Mouse (Mus musculus) CH12.LX (cell line): Measurements from ENCODE around the gene Kif12. TPM values are rescaled to one million over a fixed set of nuclear protein-coding genes. Genes with fewer than 3 reads are reported as not detected.
A peak's percentile ranks its signal among the peaks of the same experiment; 100 is the strongest.

Source experiments
- DNase-seq: peaks from one replicate; pipeline ENCODE4 v3.0.0-alpha.2; 2013; ENCODE audit errors: extremely low read depth
- H3K27ac ChIP-seq: 2 replicates; pipeline ENCODE4 v1.5.1; 2012; ENCODE audit warnings: low read depth, mild to moderate bottlenecking, control low read depth, moderate library complexity; ENCODE audit not compliant: insufficient read depth
- H3K27me3 ChIP-seq: replicated peaks from 2 replicates; pipeline ENCODE3; 2012; ENCODE audit warnings: inconsistent platforms
- H3K36me3 ChIP-seq, 2 experiments: replicated peaks in 1 of 2; 2 replicates each; pipeline versions ENCODE3 to v1.6.1; 2012; ENCODE audit warnings: inconsistent platforms in 1 of 2, low read length in 1 of 2, mild to moderate bottlenecking in 1 of 2, mixed read lengths in 1 of 2, moderate library complexity in 1 of 2; ENCODE audit not compliant: control insufficient read depth in 1 of 2, insufficient read depth in 1 of 2
- H3K4me1 ChIP-seq, 2 experiments: 2 replicates each; pipeline ENCODE4 v1.6.1; 2012; ENCODE audit warnings: inconsistent platforms in 1 of 2, moderate library complexity in 1 of 2; ENCODE audit not compliant: insufficient read depth in 2 of 2, control insufficient read depth in 1 of 2
- H3K4me2 ChIP-seq: 2 replicates; pipeline ENCODE4 v1.6.1; 2012; ENCODE audit warnings: low read depth, mild to moderate bottlenecking, control low read depth; ENCODE audit not compliant: poor library complexity, insufficient read depth, severe bottlenecking
- H3K4me3 ChIP-seq, 3 experiments: fragments of 150-350 bp in 1 of 3; sonication (generic) in 1 of 3; replicated peaks in 1 of 3; 2 replicates each; pipeline versions ENCODE3 to v1.5.1; 2011 to 2012; ENCODE audit warnings: low read depth in 2 of 3, low read length in 2 of 3, mild to moderate bottlenecking in 2 of 3, moderate library complexity in 2 of 3, control low read depth in 1 of 3, improper control_type of control experiment in 1 of 3, inconsistent platforms in 1 of 3, mixed read lengths in 1 of 3; ENCODE audit not compliant: poor library complexity in 1 of 3
- H3K79me2 ChIP-seq: replicated peaks from 2 replicates; pipeline ENCODE4 v1.6.1; 2012; ENCODE audit warnings: mild to moderate bottlenecking, moderate library complexity; ENCODE audit not compliant: control insufficient read depth, poor library complexity, insufficient read depth, severe bottlenecking; ENCODE audit errors: extremely low read depth
- H3K9ac ChIP-seq: 2 replicates; pipeline ENCODE4 v1.6.1; 2012; ENCODE audit warnings: low read depth, mild to moderate bottlenecking, control low read depth, moderate library complexity; ENCODE audit not compliant: insufficient read depth
- H3K9me3 ChIP-seq: replicated peaks from 2 replicates; pipeline ENCODE3; 2012; ENCODE audit warnings: low read length, inconsistent platforms, mixed read lengths
- CHD1 ChIP-seq: IDR thresholded peaks from 2 replicates; pipeline ENCODE4 v1.6.1; 2012; ENCODE audit warnings: low read depth, low read length, improper control_type of control experiment, inconsistent platforms
- CTCF ChIP-seq, 2 experiments: IDR thresholded peaks in 1 of 2; conservative IDR thresholded peaks in 1 of 2; 2 replicates each; pipeline ENCODE4 v1.5.1; 2011 to 2012; ENCODE audit warnings: low read depth in 2 of 2, low read length in 2 of 2, improper control_type of control experiment in 1 of 2, inconsistent platforms in 1 of 2, mild to moderate bottlenecking in 1 of 2, moderate library complexity in 1 of 2
- HCFC1 ChIP-seq: IDR thresholded peaks from 2 replicates; pipeline ENCODE4 v1.6.1; 2012; ENCODE audit warnings: low read depth, mild to moderate bottlenecking, inconsistent platforms, low read length, improper control_type of control experiment
- JUN ChIP-seq: IDR thresholded peaks from 2 replicates; pipeline ENCODE4 v1.6.1; 2011; ENCODE audit warnings: low read depth, mild to moderate bottlenecking, low read length, improper control_type of control experiment, moderate library complexity; ENCODE audit not compliant: insufficient read depth
- JUND ChIP-seq: conservative IDR thresholded peaks from 2 replicates; pipeline ENCODE4 v1.6.1; 2011; ENCODE audit warnings: low read depth, low read length, improper control_type of control experiment
- MAFK ChIP-seq: IDR thresholded peaks from 2 replicates; pipeline ENCODE4 v1.6.1; 2011; ENCODE audit warnings: low read length, improper control_type of control experiment; ENCODE audit not compliant: insufficient replicate concordance
- MAZ ChIP-seq: IDR thresholded peaks from 2 replicates; pipeline ENCODE4 v1.6.1; 2012; ENCODE audit warnings: low read depth, mild to moderate bottlenecking, inconsistent platforms, low read length, improper control_type of control experiment, moderate library complexity
- MEF2A ChIP-seq: IDR thresholded peaks from 2 replicates; pipeline ENCODE4 v1.6.1; 2014; ENCODE audit warnings: low read depth, mild to moderate bottlenecking, inconsistent platforms, low read length, improper control_type of control experiment, borderline replicate concordance
- PAX5 ChIP-seq: IDR thresholded peaks from 2 replicates; pipeline ENCODE4 v1.6.1; 2012; ENCODE audit warnings: low read length, inconsistent platforms, mixed read lengths
- RAD21 ChIP-seq: IDR thresholded peaks from 2 replicates; pipeline ENCODE4 v1.6.1; 2011; ENCODE audit warnings: low read depth, mild to moderate bottlenecking, low read length, improper control_type of control experiment, moderate library complexity
- SMC3 ChIP-seq: IDR thresholded peaks from 2 replicates; pipeline ENCODE4 v1.6.1; 2011; ENCODE audit warnings: low read depth, low read length, improper control_type of control experiment
- TCF12 ChIP-seq: IDR thresholded peaks from 2 replicates; pipeline ENCODE4 v1.6.1; 2014; ENCODE audit warnings: low read depth, mild to moderate bottlenecking, inconsistent platforms, low read length, improper control_type of control experiment
- USF1 ChIP-seq: IDR thresholded peaks from 2 replicates; pipeline ENCODE4 v1.6.1; 2014; ENCODE audit warnings: low read depth, mild to moderate bottlenecking, inconsistent platforms, low read length, improper control_type of control experiment
- ZNF384 ChIP-seq: IDR thresholded peaks from 2 replicates; pipeline ENCODE4 v1.6.1; 2012; ENCODE audit warnings: low read depth, low read length, improper control_type of control experiment, inconsistent platforms
- dilution Hi-C: fragments of 300-500 bp; cut with MboI; formaldehyde crosslinking; loops from 2 replicates; pipeline ENCODE4 v1.14.3; 2020; ENCODE audit warnings: low sequenced_read_pairs; ENCODE audit not compliant: extremely low pct_unique_long_range_greater_than_20kb, extremely low pct_ligation_motif_present
- in situ Hi-C: fragments of 300-500 bp; cut with MboI; formaldehyde crosslinking; loops from 3 replicates; pipeline ENCODE4 v1.14.3; 2019; ENCODE audit warnings: low sequenced_read_pairs, low pct_ligation_motif_present, low pct_unique_long_range_greater_than_20kb, mixed read lengths
- polyA plus RNA-seq: library from polyadenylated mRNA; unstranded; fragments of >175 nt; gene quantifications from 2 replicates; pipeline ENCODE4 v1.2.1, GENCODE M21; 2012; ENCODE audit warnings: low read depth; ENCODE audit not compliant: insufficient read length
- total RNA-seq, 2 experiments: library from RNA; depleted of rRNA; stranded (reverse); fragments of 300-350 nt in 1 of 2; fragments of >200 nt in 1 of 2; gene quantifications; 2 replicates each; pipeline ENCODE4 v1.2.3; 2012 to 2014

The Kif12 gene
- total and polyA plus RNA-seq, 3 experiments = not detected

DNA sequence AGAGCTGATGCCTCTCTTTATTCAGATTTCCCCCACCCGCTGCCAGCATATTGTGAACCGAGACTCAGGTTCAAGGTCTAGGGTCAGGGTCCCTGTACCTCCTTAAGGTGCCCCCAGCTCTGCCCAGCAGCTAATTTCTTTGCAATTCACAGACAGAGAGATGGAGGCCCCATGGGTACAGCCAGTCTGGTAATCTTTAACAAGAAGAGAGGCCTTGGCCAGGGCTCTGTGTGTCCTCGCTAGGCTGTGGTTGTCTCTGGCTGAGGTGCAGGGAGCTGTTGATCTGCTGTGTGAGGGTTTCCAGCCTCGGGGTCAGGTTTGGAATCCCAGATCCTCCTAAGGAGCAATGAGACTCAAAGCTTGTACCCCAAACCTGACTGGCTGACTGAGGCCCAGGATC is 6.3 kb downstream of the Kif12 start:
- peaks cover 74% of the 10 kb centered on the region for H3K27me3 ChIP-seq
- H3K4me1 ChIP-seq = 0 out of 4 replicates have a peak, but pooled peaks cover 0 to 2% of the 10 kb centered on the region in 2 experiments
- in situ Hi-C loops (no loop called here), dilution Hi-C loops (no loop called here)
- DNase-seq = no peak
- H3K4me3 ChIP-seq = no peak overlapping the region
- no peaks in the 10 kb centered on the region for H3K36me3 ChIP-seq
- no peaks in the 10 kb centered on the region for H3K79me2 ChIP-seq
- H3K9ac ChIP-seq = no peak overlapping the region
- no peaks in the 10 kb centered on the region for H3K9me3 ChIP-seq
- TF ChIP-seq USF1 (no peak), JUND (no peak), PAX5 (no peak)
- H3K27ac ChIP-seq = no peak overlapping the region
- no peak overlapping the region for H3K4me2 ChIP-seq

DNA sequence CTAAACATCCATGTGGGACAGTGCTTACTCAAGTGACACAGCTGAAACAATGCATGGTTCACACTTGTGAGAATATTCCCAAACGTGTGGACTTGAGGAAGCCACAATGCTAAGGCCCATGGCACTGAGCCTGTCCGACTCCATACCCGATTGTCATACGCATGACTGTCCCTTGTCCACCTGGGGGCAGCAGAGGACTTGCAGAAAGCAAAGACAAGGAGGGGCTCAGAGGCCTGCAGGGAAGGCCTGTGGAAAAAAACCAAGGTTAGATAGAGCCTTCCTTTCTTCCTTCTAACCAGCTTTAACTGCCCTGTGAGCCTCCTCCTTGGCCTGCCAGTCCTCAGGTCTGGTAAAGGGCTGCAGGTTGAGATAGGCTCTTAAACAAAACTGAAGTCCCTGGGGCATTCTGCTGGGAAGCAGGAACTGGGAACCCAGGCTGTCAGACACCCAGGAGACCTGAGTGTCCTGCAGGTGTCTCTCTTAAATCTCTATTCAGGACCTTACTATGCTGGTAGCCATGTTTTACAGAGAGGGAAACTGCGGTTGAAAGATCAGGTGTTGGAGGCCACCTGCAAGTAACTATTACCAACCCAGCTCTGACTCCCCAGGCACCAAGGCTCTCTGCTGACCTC is 12.9 kb downstream of the Kif12 start:
- H3K4me2 ChIP-seq = no peak overlapping the region
- TF ChIP-seq SMC3 (peak; percentile 45; the same call in 1 of the 2 replicates), TCF12 (peak; percentile 25; the same call in 1 of the 2 replicates), ZNF384 (no peak), CTCF (conservative IDR thresholded peaks at IDR 0.05 in 1 of 2, IDR thresholded peaks at IDR 0.05 in 1 of 2; ENCODE audit: low read depth in 2 of 2, low read length in 2 of 2) (peak; percentile 47 to 78), MEF2A (no peak), RAD21 (peak; percentile 74)
- peaks cover 47% of the 10 kb centered on the region for H3K27me3 ChIP-seq
- in situ Hi-C loops = no loop called here
- no peak overlapping the region for H3K4me3 ChIP-seq
- H3K4me1 ChIP-seq = peaks cover 0 to 21% of the 10 kb centered on the region in 2 experiments; a peak in 2 of 4 replicates
- no peaks in the 10 kb centered on the region for H3K9me3 ChIP-seq
- no peaks in the 10 kb centered on the region for H3K79me2 ChIP-seq
- dilution Hi-C loops = no loop called here
- DNase-seq = peak; percentile 65
- no peak overlapping the region for H3K9ac ChIP-seq
- H3K36me3 ChIP-seq = no peaks in the 10 kb centered on the region
- H3K27ac ChIP-seq = no peak overlapping the region

DNA sequence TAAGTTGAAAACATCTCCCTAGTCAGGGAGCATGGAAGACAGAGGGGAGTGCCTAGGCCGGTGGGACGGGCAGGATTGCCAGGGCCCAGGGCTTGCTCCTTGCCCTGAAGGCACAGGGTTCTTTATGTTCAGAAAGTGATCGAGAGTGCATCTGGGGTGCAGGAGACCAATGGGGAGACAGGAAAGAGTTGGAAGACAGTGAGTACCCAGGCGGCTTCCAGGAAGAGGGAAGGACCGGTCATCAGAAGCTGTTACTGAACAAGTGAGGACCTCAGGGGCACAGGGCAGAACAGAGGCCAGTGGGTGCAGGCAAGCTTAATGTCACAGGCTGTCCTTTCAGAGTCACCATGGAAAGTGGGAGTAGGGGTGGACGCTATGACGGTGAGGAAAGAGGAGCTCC is 13.7 kb downstream of the Kif12 start:
- in situ Hi-C loops (no loop called here), dilution Hi-C loops (no loop called here)
- Histone ChIP-seq H3K27ac (no peak overlapping the region), H3K79me2 (no peaks in the 10 kb centered on the region), H3K4me1 (peaks cover 0 to 21% of the 10 kb centered on the region in 2 experiments; a peak in 2 of 4 replicates), H3K9me3 (no peaks in the 10 kb centered on the region), H3K4me3 (no peak overlapping the region), H3K9ac (no peak overlapping the region), H3K4me2 (no peak overlapping the region), H3K27me3 (peaks cover 50% of the 10 kb centered on the region), H3K36me3 (no peaks in the 10 kb centered on the region)
- TF ChIP-seq RAD21 = no peak
- TF ChIP-seq CHD1 = no peak
- TF ChIP-seq MAZ = no peak
- TF ChIP-seq JUN = no peak
- TF ChIP-seq HCFC1 = no peak
- no peak for TF ChIP-seq MAFK
- no peak for DNase-seq
